Mouse (Mus musculus) adrenal gland, adult 8-10 months (tissue): ENCODE results near the gene Oxtr. TPM values are rescaled to one million over a fixed set of nuclear protein-coding genes. Genes with fewer than 3 reads are reported as not detected.

ENCODE experiments used
- DNase-seq: peaks from one replicate; pipeline ENCODE4 v3.0.0; 2022
- total RNA-seq, 4 experiments: library from RNA; stranded (reverse); gene quantifications; 2 replicates each; pipeline ENCODE4 v1.2.4; 2022

The Oxtr gene
- total RNA-seq, 4 experiments from 2014 or later: 15.5 to 261 (median 124) TPM

DNA sequence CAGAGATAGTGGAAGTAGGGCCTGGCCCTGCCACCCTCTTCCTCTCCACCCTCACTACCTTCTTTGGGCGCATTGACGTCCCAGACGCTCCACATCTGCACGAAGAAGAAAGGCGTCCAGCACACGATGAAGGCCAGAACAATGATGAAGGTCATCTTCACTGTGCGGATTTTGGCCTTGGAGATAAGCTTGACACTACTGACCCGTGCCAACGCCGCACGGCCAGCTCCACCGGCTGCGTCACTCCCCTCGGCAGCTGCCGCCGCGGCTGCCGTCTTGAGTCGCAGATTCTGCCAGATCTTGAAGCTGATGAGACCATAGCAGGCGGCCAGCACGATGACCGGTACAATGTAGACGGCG is 942 bp downstream of the Oxtr start:
- DNase-seq: peak; percentile 64

DNA sequence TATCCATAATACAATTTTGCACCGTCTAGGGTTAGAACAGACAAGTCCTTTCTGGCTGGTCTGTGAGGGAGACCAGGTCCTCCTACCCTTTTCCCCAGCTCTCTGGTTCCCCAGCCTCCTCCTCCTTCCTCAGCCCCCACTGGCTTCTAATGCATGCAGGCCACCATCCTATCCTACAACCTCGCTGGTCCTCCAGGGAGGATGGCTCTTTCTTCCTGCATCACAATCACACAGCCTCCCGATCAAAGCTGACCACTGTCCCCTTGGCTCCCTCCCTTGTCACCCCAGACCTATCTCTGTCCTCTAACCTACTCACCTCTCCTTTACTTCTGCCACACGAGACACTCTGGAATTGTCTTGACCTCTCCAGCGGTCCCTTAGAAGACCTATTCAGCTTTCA is 1.8 kb downstream of the Oxtr start:
- no peak for DNase-seq

DNA sequence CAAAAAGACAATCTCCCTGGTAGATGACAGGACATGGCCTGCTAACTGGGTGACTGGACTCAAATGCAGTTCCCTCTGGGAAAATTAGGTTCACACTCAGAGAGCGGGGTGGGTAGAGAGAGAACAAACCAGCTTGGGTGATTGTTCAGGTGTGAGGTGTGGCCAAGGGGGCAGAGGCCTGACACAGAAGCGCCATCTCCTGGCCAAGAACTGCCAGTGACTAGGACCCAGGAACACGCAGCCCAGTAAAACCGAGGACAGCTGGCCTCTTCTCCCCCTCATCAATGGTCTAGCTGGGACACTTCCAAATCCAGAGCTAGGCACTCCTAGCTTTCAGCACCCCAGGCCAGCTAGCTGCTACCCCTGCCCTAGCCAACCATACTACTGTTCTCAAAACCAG is 5.4 kb downstream of the Oxtr start:
- no peak for DNase-seq

DNA sequence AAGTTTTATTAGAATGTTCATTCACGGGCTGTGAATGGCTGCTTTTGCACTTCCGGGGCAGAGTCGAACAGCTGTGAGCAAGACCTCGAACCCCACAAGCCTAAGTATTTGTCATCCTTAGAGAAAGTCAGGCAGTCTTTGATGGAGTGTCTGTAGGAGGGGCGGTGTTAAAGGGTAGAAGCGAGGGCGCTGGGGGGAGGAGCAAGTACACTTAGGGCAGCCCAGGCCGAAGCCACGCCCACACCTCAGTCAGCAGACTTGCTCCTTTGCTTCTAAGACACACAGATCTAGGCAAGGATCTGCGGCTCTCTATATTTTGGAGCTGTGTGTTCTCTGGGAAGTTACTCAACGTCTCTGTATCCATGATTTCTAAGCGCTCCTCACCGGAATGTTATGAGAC is 9.9 kb downstream of the Oxtr start:
- no peak for DNase-seq

DNA sequence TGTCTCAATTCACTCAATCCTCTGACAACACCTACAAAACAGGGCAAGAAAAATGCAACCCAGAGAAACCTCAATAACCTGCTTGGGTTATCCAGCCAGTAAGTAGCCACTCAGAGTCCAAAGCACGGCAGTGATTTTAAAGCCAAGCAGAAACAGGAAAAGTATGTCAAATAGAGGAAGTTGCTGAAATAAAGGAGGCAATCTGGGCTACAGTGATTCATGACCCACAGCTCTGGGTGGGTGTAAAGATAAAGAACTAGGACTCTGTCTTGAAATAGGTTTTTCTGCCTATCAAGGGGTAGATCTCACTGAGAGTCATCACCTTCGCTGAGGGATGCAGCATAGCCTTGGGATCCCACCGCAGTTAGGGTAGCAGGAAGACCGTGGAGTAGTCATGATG is 18.1 kb downstream of the Oxtr start:
- DNase-seq: no peak

DNA sequence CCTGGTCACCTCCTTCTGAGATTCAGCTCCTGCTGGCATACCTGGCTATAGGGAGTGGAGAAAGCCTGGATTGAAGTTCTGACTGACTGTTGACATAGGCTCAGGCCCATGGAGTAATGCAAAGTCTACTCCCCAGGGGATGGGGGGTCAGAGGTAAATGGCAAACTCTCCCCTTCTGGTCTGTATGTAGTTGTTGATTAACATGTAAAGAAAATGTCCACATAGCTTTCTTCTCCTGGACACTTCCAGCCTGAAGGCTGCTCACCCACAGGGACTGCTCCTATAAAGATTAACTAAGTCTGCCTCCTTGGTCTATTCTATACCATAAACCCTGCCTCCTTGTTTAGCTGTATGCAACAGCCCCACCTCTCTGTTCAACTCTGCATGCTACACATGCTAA is 23.7 kb downstream of the Oxtr start:
- DNase-seq: no peak

DNA sequence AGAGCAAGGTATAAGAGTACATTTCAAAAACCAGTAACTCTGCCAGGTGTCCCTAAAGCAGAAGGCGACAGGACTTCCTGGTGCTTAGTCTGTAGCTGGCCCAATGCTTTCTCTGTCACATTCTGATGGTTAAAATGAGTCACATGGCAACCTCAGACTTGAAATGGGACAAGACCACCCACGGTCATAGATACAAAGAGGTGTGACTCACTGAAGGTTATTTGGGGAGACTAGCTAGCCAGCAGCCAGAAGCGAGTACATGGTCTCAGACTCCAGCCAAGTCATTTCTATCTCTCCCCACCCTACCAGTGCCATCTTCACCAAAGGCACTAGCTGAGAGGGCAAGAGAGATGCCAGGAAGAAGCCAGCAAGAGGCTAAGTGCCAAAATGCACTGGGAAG is 24.3 kb downstream of the Oxtr start:
- DNase-seq: no peak

DNA sequence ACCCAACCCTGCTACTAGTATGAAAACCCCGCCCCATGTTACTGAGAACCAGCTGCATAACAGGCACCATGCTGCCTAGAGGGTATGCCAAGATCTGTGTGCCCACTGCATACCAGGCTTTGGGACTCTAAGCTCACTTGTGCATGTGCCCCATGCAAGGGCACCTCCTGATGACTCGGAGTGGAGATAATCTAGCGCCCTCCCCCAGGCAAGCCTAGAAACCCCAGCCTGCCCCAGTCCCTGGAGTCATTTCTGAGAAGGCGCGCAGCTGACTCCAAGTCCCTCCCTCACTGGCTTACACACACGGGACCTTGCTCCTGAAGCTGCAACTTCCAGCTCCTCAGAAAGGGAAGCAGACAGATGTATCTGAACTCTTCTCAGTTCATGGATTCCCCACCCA is 26.4 kb downstream of the Oxtr start:
- no peak for DNase-seq

DNA sequence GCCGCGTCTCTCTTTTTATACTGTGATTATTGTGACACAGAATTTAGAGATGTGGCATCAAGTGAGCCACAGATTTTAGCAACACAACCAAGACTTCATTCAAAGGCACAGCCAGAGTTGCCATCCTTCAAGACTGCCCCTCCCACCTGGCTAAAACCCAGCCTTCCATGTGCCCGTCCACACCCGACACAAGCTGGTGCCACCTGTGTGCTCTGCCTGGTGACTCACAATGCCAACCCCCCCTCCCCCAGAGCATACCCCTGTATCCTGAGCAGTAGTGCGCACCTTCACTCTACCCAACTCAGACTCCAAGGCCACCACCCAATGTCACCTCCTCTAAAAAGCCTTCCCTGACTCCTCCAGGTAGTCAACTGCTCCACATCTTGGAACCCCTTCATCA is 28.3 kb downstream of the Oxtr start:
- no peak for DNase-seq

DNA sequence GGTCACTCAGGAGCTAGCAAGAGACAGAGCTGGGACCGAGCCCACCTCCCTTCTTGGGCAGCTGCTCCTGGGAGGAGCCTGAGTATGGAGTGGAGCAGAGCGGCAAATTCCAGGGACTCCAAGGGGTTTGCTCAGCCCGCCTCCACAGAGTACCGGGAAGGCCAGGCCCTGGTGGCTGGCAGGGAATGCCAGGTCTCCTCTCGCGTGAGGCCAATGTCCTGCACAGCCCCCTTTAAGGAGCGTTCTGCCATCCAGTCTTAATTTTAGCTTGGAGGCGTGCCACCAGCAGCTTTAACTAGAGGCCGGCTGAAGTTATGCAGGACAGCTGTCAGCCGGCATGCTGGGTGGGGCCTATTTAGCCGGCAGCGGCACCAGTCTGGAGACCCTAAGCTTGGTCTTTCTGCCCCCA is 30.4 kb downstream of the Oxtr start, which contains the start of gene Cav3:
Cav3 (plus strand) TSS at position 165 of the 409 bp plus-strand sequence.
- no peak for DNase-seq

DNA sequence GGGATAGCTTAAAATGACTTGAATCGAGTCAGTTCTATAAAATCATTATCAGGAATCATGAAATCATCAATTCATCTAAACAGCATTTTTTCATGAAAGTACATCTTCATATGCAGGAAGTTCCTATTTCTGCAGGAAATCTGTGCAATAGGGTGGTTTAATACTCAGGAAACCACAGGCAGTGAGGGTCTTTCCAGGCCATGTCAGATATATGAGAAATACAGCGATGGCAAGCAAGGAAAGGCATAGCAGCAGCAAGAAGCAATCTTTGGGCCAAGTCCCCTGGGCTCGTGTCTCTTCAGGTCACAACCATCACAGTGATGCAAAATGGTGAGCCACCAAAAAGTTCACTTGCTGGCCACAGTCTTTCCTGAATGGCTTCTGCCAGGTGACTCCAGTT is 44.1 kb downstream of the Oxtr start:
- no peak for DNase-seq

DNA sequence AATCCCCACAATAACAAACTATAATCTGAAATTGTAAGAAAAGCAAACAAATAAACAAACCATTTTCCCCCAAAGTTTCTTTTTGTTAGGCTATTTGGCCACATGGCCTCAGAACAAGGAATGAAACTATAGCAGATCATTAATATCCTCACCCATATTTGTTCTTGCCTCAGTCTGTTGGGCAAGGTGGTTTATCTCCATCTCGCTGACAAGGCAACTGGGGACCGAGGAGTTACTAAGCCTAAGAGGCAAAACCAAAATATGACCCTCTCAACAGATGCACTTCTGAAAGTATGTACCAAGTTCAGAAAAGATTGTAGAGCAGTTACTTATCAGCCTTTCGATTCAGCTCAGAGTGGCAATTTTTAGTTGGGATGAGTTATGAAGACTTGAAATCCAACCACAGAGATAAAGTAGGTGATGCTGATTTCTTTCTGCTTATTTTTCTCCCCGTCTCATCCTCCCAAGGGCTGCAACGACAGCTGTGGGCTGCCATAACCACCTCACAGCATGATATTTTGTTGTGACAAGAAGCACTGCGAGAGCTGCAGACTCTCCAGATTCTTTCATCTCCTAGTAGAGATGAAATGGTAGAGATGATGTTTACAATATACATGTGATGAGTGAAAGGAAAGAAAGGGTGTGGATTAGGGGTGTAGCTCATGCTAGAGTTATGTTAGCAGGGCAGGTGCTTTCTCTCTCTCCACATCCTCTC is 63.6 kb downstream of the Oxtr start:
- no peak for DNase-seq

DNA sequence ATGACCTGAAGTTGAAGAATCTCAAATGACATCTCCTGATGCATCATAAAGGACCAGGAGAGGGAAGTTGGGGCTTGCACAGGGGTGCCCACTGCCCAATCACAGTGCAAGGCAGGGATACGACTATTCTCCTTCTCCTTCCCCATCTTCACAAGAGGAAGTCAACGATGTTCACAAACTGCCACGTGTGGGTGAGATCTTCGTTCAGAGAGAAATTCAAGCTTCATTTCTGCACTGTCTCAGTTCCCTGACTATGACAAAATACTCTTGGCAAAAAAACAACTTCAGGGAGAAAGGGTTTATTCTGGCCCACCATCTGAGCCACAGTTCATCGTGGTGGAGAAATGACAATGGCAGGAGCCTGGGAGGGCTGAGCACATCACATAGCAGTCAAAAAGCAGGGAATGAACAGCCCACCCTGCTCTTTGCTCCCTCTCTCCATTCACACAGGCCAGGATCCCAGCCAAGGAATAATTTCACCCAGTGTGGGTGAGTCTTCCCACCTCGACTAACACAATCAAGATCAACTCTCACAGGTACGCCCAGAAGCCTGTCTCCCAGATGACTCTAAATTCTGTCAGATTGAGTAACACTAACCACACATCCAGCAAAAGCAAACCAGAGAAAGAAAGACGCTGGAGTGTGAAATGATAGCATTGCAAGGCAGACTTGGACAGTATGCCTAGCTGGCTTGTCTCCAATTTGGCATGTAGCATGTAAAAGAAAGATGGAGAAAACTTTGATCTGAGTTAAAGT is 65.8 kb downstream of the Oxtr start:
- DNase-seq: no peak

Other genes with a start within 250 kb of the Oxtr start
- gene Lmcd1, start 216.2 kb downstream of the Oxtr start, total RNA-seq: 10 to 100 TPM in 3 of 4 experiments, 1 to 10 TPM in 1; 6.2 to 13.3 (median 10.2) TPM
- gene Ssu2, start 101.9 kb downstream of the Oxtr start, total RNA-seq: 1 to 10 TPM; 1.0 to 7.3 (median 2.4) TPM
- not detected for gene Cav3, start 30.4 kb downstream of the Oxtr start, total RNA-seq
- 1 to 10 TPM; 6.2 to 8.7 (median 7.8) TPM for gene Rad18, start 206.7 kb upstream of the Oxtr start, total RNA-seq